Mouse (Mus musculus) heart, embryonic 14.5 days (tissue): ENCODE data around the gene Krt81. TPM values are rescaled to one million over a fixed set of nuclear protein-coding genes. Genes with fewer than 3 reads are reported as not detected.

Experiments
- ATAC-seq: fragments of 200-750 bp; cut with Nextera tagmentation; 2 replicates; pipeline ENCODE4 v1.8.0; 2017; ENCODE audit warnings: low read depth, moderate TSS enrichment; ENCODE audit not compliant: insufficient number of reproducible peaks, insufficient read depth, low FRiP score
- H3K27ac ChIP-seq, 2 experiments: fragments of 200-500 bp in 1 of 2; fragments of 300-500 bp in 1 of 2; sonication (generic) in 1 of 2; replicated peaks in 1 of 2; 2 replicates each; pipeline ENCODE4 v1.5.1; 2012 to 2014; ENCODE audit warnings: low read depth in 2 of 2, low read length in 2 of 2, control low read depth in 1 of 2, mild to moderate bottlenecking in 1 of 2, mixed read lengths in 1 of 2; ENCODE audit not compliant: control insufficient read depth in 1 of 2, insufficient read depth in 1 of 2
- H3K27me3 ChIP-seq: fragments of 300-500 bp; sonication (generic); 2 replicates; pipeline ENCODE4 v1.6.1; 2014; ENCODE audit warnings: mild to moderate bottlenecking, low read length, control low read depth; ENCODE audit not compliant: control insufficient read depth, insufficient read depth
- H3K36me3 ChIP-seq: fragments of 300-500 bp; sonication (generic); 2 replicates; pipeline ENCODE4 v1.6.1; 2014; ENCODE audit warnings: mild to moderate bottlenecking, control low read depth, low read length, mixed read lengths; ENCODE audit not compliant: control insufficient read depth, insufficient read depth
- H3K4me1 ChIP-seq, 2 experiments: fragments of 200-500 bp in 1 of 2; fragments of 300-500 bp in 1 of 2; sonication (generic) in 1 of 2; 2 replicates each; pipeline ENCODE4 v1.6.1; 2012 to 2014; ENCODE audit warnings: low read length in 2 of 2, control low read depth in 1 of 2, mixed read lengths in 1 of 2; ENCODE audit not compliant: control insufficient read depth in 2 of 2, insufficient read depth in 2 of 2
- H3K4me2 ChIP-seq: fragments of 300-500 bp; sonication (generic); 2 replicates; pipeline ENCODE4 v1.6.1; 2014; ENCODE audit warnings: mild to moderate bottlenecking, low read length
- H3K4me3 ChIP-seq, 2 experiments: fragments of 200-500 bp in 1 of 2; fragments of 300-500 bp in 1 of 2; sonication (generic) in 1 of 2; 2 replicates each; pipeline ENCODE4 v1.5.1; 2012 to 2014; ENCODE audit warnings: low read length in 2 of 2, mild to moderate bottlenecking in 2 of 2, control low read depth in 1 of 2, low read depth in 1 of 2, moderate library complexity in 1 of 2; ENCODE audit not compliant: control insufficient read depth in 1 of 2, insufficient read depth in 1 of 2
- H3K9ac ChIP-seq: fragments of 300-500 bp; sonication (generic); 2 replicates; pipeline ENCODE4 v1.6.1; 2014; ENCODE audit warnings: mild to moderate bottlenecking, low read length
- H3K9me3 ChIP-seq: fragments of 300-500 bp; sonication (generic); 2 replicates; pipeline ENCODE4 v1.6.1; 2016; ENCODE audit warnings: low read length, control low read depth; ENCODE audit not compliant: control insufficient read depth
- WGBS: fragments of 180-500 bp; shearing (Covaris S2); extraction: QIAGEN DNeasy Blood & Tissue Kit; methylation state at CpG from one replicate; pipeline ENCODE4 v1.1.7; 2014; 5-methylcytosine and 5-hydroxymethylcytosine counted together
- polyA plus RNA-seq: library from polyadenylated mRNA; unstranded; fragments of >200 nt; fragmentation: Nextera tagmentation; extraction: Ambion mirVana; gene quantifications from 2 replicates; pipeline ENCODE4 v1.2.1, GENCODE M21; 2014

The Krt81 gene
- polyA plus RNA-seq, 1 experiment from 2014 or later, result not detected

- Histone ChIP-seq H3K27ac (no peak overlapping the region), H3K9me3 (no peaks in the 10 kb centered on the region), H3K9ac (no peak overlapping the region), H3K27me3 (no peaks in the 10 kb centered on the region; the same call in 1 of the 2 replicates), H3K4me1 (peaks cover 0 to 3% of the 10 kb centered on the region in 2 experiments; a peak in 1 of 4 replicates), H3K4me2 (no peak overlapping the region), H3K4me3 (no peak overlapping the region), H3K36me3 (no peaks in the 10 kb centered on the region)
- no peak for ATAC-seq
- 13% methylated on average over 5 of the region's 5 CpGs for WGBS
Measured at GRCm38 (mm10) chr15:101424914-101425313, 38.6 kb downstream of the Krt81 start.

- peaks cover 0 to 3% of the 10 kb centered on the region in 2 experiments; a peak in 1 of 4 replicates for H3K4me1 ChIP-seq
- H3K4me3 ChIP-seq, result no peak overlapping the region
- no peaks in the 10 kb centered on the region; the same call in 1 of the 2 replicates for H3K27me3 ChIP-seq
- no peak overlapping the region for H3K9ac ChIP-seq
- no peaks in the 10 kb centered on the region for H3K9me3 ChIP-seq
- WGBS, result 30% methylated on average over 4 of the region's 6 CpGs
- H3K27ac ChIP-seq, result no peak overlapping the region
- no peak for ATAC-seq
- no peaks in the 10 kb centered on the region for H3K36me3 ChIP-seq
- H3K4me2 ChIP-seq, result no peak overlapping the region
Measured at GRCm38 (mm10) chr15:101420903-101421302, 42.6 kb downstream of the Krt81 start.

GRCm38 (mm10) chr15:101418950-101419349, 44.6 kb downstream of the Krt81 start:
- Histone ChIP-seq H3K4me3 (no peak overlapping the region), H3K9ac (no peak overlapping the region), H3K4me1 (no peaks in the 10 kb centered on the region), H3K9me3 (no peaks in the 10 kb centered on the region), H3K36me3 (no peaks in the 10 kb centered on the region), H3K27ac (no peak overlapping the region), H3K27me3 (peaks cover 11% of the 10 kb centered on the region), H3K4me2 (no peak overlapping the region)
- ATAC-seq, result no peak
- WGBS, result 76% methylated on average over 4 of the region's 4 CpGs

- no peak overlapping the region for H3K4me2 ChIP-seq
- WGBS, result 38% methylated on average over 11 of the region's 11 CpGs
Measured at GRCm38 (mm10) chr15:101414807-101415565, 48.6 kb downstream of the Krt81 start.

GRCm38 (mm10) chr15:101413916-101414635, 49.5 kb downstream of the Krt81 start:
- ATAC-seq, result no peak
- H3K9ac ChIP-seq, result no peak overlapping the region
- H3K4me3 ChIP-seq, result no peak overlapping the region
- no peak overlapping the region for H3K27ac ChIP-seq
- peaks cover 6% of the 10 kb centered on the region in 2 experiments; a peak in 3 of 4 replicates for H3K4me1 ChIP-seq
- peaks cover 36% of the 10 kb centered on the region for H3K27me3 ChIP-seq
- H3K4me2 ChIP-seq, result no peak overlapping the region
- no peaks in the 10 kb centered on the region for H3K36me3 ChIP-seq
- no peaks in the 10 kb centered on the region for H3K9me3 ChIP-seq
- WGBS, result 46% methylated on average over 7 of the region's 7 CpGs

More at GRCm38 (mm10) chr15:101414807-101415565, 48.6 kb downstream of the Krt81 start:
- Histone ChIP-seq H3K4me3 (no peak overlapping the region), H3K9me3 (no peaks in the 10 kb centered on the region), H3K9ac (no peak overlapping the region), H3K36me3 (no peaks in the 10 kb centered on the region), H3K27me3 (peaks cover 36% of the 10 kb centered on the region), H3K4me1 (peaks cover 6% of the 10 kb centered on the region in 2 experiments; a peak in 3 of 4 replicates), H3K27ac (no peak overlapping the region)
- ATAC-seq, result no peak

- Histone ChIP-seq H3K36me3 (no peaks in the 10 kb centered on the region), H3K9me3 (no peaks in the 10 kb centered on the region), H3K27ac (no peak overlapping the region), H3K4me3 (no peak overlapping the region; a peak in 1 of 4 replicates), H3K4me1 (peaks cover 6% of the 10 kb centered on the region in 2 experiments; a peak in 3 of 4 replicates), H3K9ac (no peak overlapping the region; the same call in 1 of the 2 replicates), H3K4me2 (no peak overlapping the region), H3K27me3 (peaks cover 36% of the 10 kb centered on the region)
- WGBS, result 28% methylated on average over 26 of the region's 31 CpGs
- no peak for ATAC-seq
Measured at GRCm38 (mm10) chr15:101412188-101412587, 51.4 kb downstream of the Krt81 start.

- ATAC-seq, result no peak
- Histone ChIP-seq H3K36me3 (no peaks in the 10 kb centered on the region), H3K27ac (no peak within 1 kb of the TSS), H3K4me2 (no peak within 1 kb of the TSS), H3K9ac (no peak within 1 kb of the TSS; the same call in 1 of the 2 replicates), H3K4me1 (peaks cover 6% of the 10 kb centered on the region in 2 experiments; a peak in 3 of 4 replicates), H3K4me3 (no peak within 1 kb of the TSS; a peak in 1 of 4 replicates), H3K27me3 (peaks cover 36% of the 10 kb centered on the region), H3K9me3 (no peaks in the 10 kb centered on the region)
- WGBS, result 27% methylated on average over 2 of the region's 2 CpGs
Measured at GRCm38 (mm10) chr15:101410775-101411174, 52.8 kb downstream of the Krt81 start, which contains the start of gene Krt7. TSS of gene Krt7 (plus strand) at chr15:101411043.
